Mouse (Mus musculus) lung, postnatal 36 days (tissue): Measurements from ENCODE around the gene Edc4.

ENCODE experiments used
- DNase-seq: peaks from one replicate; pipeline ENCODE4 v3.0.0; 2022; ENCODE audit warnings: mixed read lengths

Edc4 gene

GRCm38 (mm10) chr8:105889756-105890465 is 9.2 kb downstream of the Edc4 start:
- DNase-seq = no peak

GRCm38 (mm10) chr8:105890870-105891269 is 10.2 kb downstream of the Edc4 start:
- DNase-seq = no peak

- DNase-seq = peak; percentile 42
Observed at GRCm38 (mm10) chr8:105892432-105892831, 11.8 kb downstream of the Edc4 start.

- peak; percentile 74 for DNase-seq
Observed at GRCm38 (mm10) chr8:105893339-105893738, 12.7 kb downstream of the Edc4 start, which contains the start of gene Nrn1l. Gene Nrn1l, plus strand, starts transcription at chr8:105893567.

- no peak for DNase-seq
Observed at GRCm38 (mm10) chr8:105897801-105898480, 17.3 kb downstream of the Edc4 start.

- peak; percentile 94 for DNase-seq
Observed at GRCm38 (mm10) chr8:105900180-105900940, 19.7 kb downstream of the Edc4 start, which contains the start of gene Pskh1. Gene Pskh1, plus strand, starts transcription at chr8:105900441.

- no peak for DNase-seq
Observed at GRCm38 (mm10) chr8:105900941-105901616, 20.4 kb downstream of the Edc4 start.

- no peak for DNase-seq
Observed at GRCm38 (mm10) chr8:105919390-105919789, 38.7 kb downstream of the Edc4 start.

GRCm38 (mm10) chr8:105925123-105925522 is 44.4 kb downstream of the Edc4 start:
- no peak for DNase-seq

- peak; percentile 84 for DNase-seq
Observed at GRCm38 (mm10) chr8:105930602-105931001, 49.9 kb downstream of the Edc4 start.

GRCm38 (mm10) chr8:105931271-105931670 is 50.6 kb downstream of the Edc4 start:
- no peak for DNase-seq

GRCm38 (mm10) chr8:105932525-105932924 is 51.8 kb downstream of the Edc4 start:
- no peak for DNase-seq

GRCm38 (mm10) chr8:105933762-105934161 is 53.1 kb downstream of the Edc4 start, which contains the start of gene Ctrl:
Gene Ctrl, minus strand, starts transcription at chr8:105933862.
- no peak for DNase-seq

- DNase-seq = no peak
Observed at GRCm38 (mm10) chr8:105935105-105935504, 54.4 kb downstream of the Edc4 start.

- DNase-seq = no peak
Observed at GRCm38 (mm10) chr8:105935863-105936603, 55.4 kb downstream of the Edc4 start.

GRCm38 (mm10) chr8:105936866-105937475 is 56.3 kb downstream of the Edc4 start:
- peak; percentile 96 for DNase-seq

GRCm38 (mm10) chr8:105937496-105938305 is 57.0 kb downstream of the Edc4 start:
- peak; percentile 71 for DNase-seq

GRCm38 (mm10) chr8:105938306-105938669 is 57.6 kb downstream of the Edc4 start, which contains the start of gene Psmb10:
Gene Psmb10, minus strand, starts transcription at chr8:105938444.
- DNase-seq = peak; percentile 63

- no peak for DNase-seq
Observed at GRCm38 (mm10) chr8:105942026-105942425, 61.3 kb downstream of the Edc4 start.

GRCm38 (mm10) chr8:105942542-105942941 is 61.9 kb downstream of the Edc4 start:
- no peak for DNase-seq

GRCm38 (mm10) chr8:105943321-105943739 is 62.6 kb downstream of the Edc4 start, which contains the start of gene Lcat:
Gene Lcat, minus strand, starts transcription at chr8:105943382.
- no peak for DNase-seq
